Mouse (Mus musculus) spleen, adult 12 weeks (tissue): ENCODE data around the gene Avil.

Source experiments
- DNase-seq: peaks from one replicate; pipeline ENCODE4 v3.0.0; 2022; ENCODE audit warnings: low spot score

The Avil gene

GRCm38 (mm10) chr10:127030336-127031296 is 30.1 kb downstream of the Avil start, which contains the start of gene Tsfm:
Gene Tsfm, minus strand, starts transcription at chr10:127030840.
- DNase-seq: peak; percentile 84

- no peak for DNase-seq
These were observed 32.8 kb downstream of the Avil start for GRCm38 (mm10) chr10:127033301-127033741.

GRCm38 (mm10) chr10:127036273-127036672 is 35.8 kb downstream of the Avil start:
- no peak for DNase-seq

GRCm38 (mm10) chr10:127037641-127038040 is 37.1 kb downstream of the Avil start:
- no peak for DNase-seq

- no peak for DNase-seq
These were observed 40.2 kb downstream of the Avil start for GRCm38 (mm10) chr10:127040569-127041214.

GRCm38 (mm10) chr10:127041274-127041766 is 40.8 kb downstream of the Avil start, which contains the start of the genes Mettl1 and Eef1akmt3:
Gene Mettl1, plus strand, starts transcription at chr10:127041414.
Gene Eef1akmt3, minus strand, starts transcription at chr10:127041513.
- no peak for DNase-seq

GRCm38 (mm10) chr10:127041774-127042338 is 41.3 kb downstream of the Avil start:
- DNase-seq: peak; percentile 77

GRCm38 (mm10) chr10:127042468-127043115 is 42.1 kb downstream of the Avil start:
- no peak for DNase-seq

- DNase-seq: no peak
These were observed 42.7 kb downstream of the Avil start for GRCm38 (mm10) chr10:127043187-127043586.

- no peak for DNase-seq
These were observed 47.4 kb downstream of the Avil start, which contains the start of gene Cyp27b1 for GRCm38 (mm10) chr10:127047954-127048353. Gene Cyp27b1, plus strand, starts transcription at chr10:127048250.

- no peak for DNase-seq
These were observed 48.3 kb downstream of the Avil start for GRCm38 (mm10) chr10:127048608-127049394.

- DNase-seq: no peak
These were observed 49.0 kb downstream of the Avil start for GRCm38 (mm10) chr10:127049395-127050118.

- no peak for DNase-seq
These were observed 49.6 kb downstream of the Avil start for GRCm38 (mm10) chr10:127050119-127050474.

GRCm38 (mm10) chr10:127054646-127055045 is 54.1 kb downstream of the Avil start:
- no peak for DNase-seq

GRCm38 (mm10) chr10:127055406-127055805 is 54.9 kb downstream of the Avil start:
- no peak for DNase-seq

GRCm38 (mm10) chr10:127056490-127056889 is 56.0 kb downstream of the Avil start:
- no peak for DNase-seq

GRCm38 (mm10) chr10:127058161-127058560 is 57.7 kb downstream of the Avil start:
- DNase-seq: peak; percentile 57

- no peak for DNase-seq
These were observed 58.2 kb downstream of the Avil start for GRCm38 (mm10) chr10:127058708-127059107.

- DNase-seq: no peak
These were observed 58.9 kb downstream of the Avil start for GRCm38 (mm10) chr10:127059174-127059967.
